Mouse (Mus musculus): ENCODE data around the gene Dpy19l3.

GRCm38 (mm10) chr7:35764461-35764860 is 10.2 kb upstream of the Dpy19l3 start:
- TF ChIP-seq CTCF (IDR thresholded peaks at IDR 0.05; ENCODE audit: extremely low read depth, insufficient read length, insufficient replicate concordance, low read depth, low read length) = no peak
- no peak for TF ChIP-seq POLR2A (IDR thresholded peaks at IDR 0.05; ENCODE audit: low read depth, low read length)

Measured in small intestine, adult 2 months (tissue).